Mouse (Mus musculus): ENCODE measurements at regions not wholly inside any gene's neighbourhood (a gene's known extent, or its start where the extent isn't known, plus 50 kb on each side); places are given as distances from the start of the nearest gene placed in this dataset.

- TF ChIP-seq CTCF (IDR thresholded peaks at IDR 0.05; ENCODE audit: low read depth, low read length): no peak
- TF ChIP-seq EP300 (IDR thresholded peaks at IDR 0.05; ENCODE audit: insufficient read depth, low read depth, low read length): no peak
- TF ChIP-seq POLR2A (IDR thresholded peaks at IDR 0.05; ENCODE audit: insufficient read depth, low read length): no peak
These were observed 403.0 kb downstream of the Gm10295 start for GRCm38 (mm10) chr7:70948281-70948680.

Data from ES-Bruce4 (cell line).